Mouse (Mus musculus) MEL-GATA-1-ER (cell line): Measurements from ENCODE around the gene Tusc1.

ENCODE experiments used
- DNase-seq: peaks from one replicate; pipeline ENCODE4 v3.0.0-alpha.2; 2012; ENCODE audit warnings: low read depth; ENCODE audit errors: extremely low read depth

The Tusc1 gene

GRCm38 (mm10) chr4:93335118-93336003, at the start of gene Tusc1:
Tusc1 (minus strand) TSS chr4:93335511.
- DNase-seq, result peak; percentile 67

- DNase-seq, result no peak
These were observed 17.6 kb upstream of the Tusc1 start for GRCm38 (mm10) chr4:93352930-93353329.

GRCm38 (mm10) chr4:93344357-93344756, 9.0 kb upstream of the Tusc1 start:
- peak; percentile 37 for DNase-seq

- no peak for DNase-seq
These were observed 6.3 kb upstream of the Tusc1 start for GRCm38 (mm10) chr4:93341568-93341967.

- DNase-seq, result no peak
These were observed 2.7 kb upstream of the Tusc1 start for GRCm38 (mm10) chr4:93337977-93338376.

GRCm38 (mm10) chr4:93334636-93335117, 634 bp downstream of the Tusc1 start:
- DNase-seq, result peak; percentile 64

GRCm38 (mm10) chr4:93307486-93307885, 27.8 kb downstream of the Tusc1 start:
- DNase-seq, result no peak

GRCm38 (mm10) chr4:93286065-93286464, 49.2 kb downstream of the Tusc1 start:
- no peak for DNase-seq
